Mouse (Mus musculus) MEL (cell line): Measurements from ENCODE around the gene Gm5294. TPM values are rescaled to one million over a fixed set of nuclear protein-coding genes. Genes with fewer than 3 reads are reported as not detected.

Experiments
- DNase-seq: peaks from one replicate; pipeline ENCODE4 v3.0.0; 2011; ENCODE audit warnings: low read depth, low spot score
- H3K27ac ChIP-seq: 2 replicates; pipeline ENCODE4 v1.5.1; 2012; ENCODE audit warnings: low read depth, mild to moderate bottlenecking, control low read depth, low read length, moderate library complexity; ENCODE audit not compliant: control insufficient read depth
- H3K27me3 ChIP-seq, 2 experiments: fragments of 150-350 bp in 1 of 2; sonication (generic) in 1 of 2; 2 replicates each; pipeline ENCODE4 v1.6.1; 2012; ENCODE audit warnings: low read length in 2 of 2, mild to moderate bottlenecking in 2 of 2, improper control_type of control experiment in 1 of 2, moderate library complexity in 1 of 2; ENCODE audit not compliant: insufficient read depth in 2 of 2, control insufficient read depth in 1 of 2
- H3K36me3 ChIP-seq, 2 experiments: 2 replicates each; pipeline ENCODE4 v1.6.1; 2012 to 2014; ENCODE audit warnings: low read length in 2 of 2, improper control_type of control experiment in 1 of 2, inconsistent platforms in 1 of 2, mild to moderate bottlenecking in 1 of 2; ENCODE audit not compliant: insufficient read depth in 2 of 2, control insufficient read depth in 1 of 2
- H3K4me1 ChIP-seq, 2 experiments: fragments of 150-350 bp in 1 of 2; sonication (generic) in 1 of 2; 2 replicates each; pipeline ENCODE4 v1.6.1; 2012; ENCODE audit warnings: low read length in 2 of 2, improper control_type of control experiment in 1 of 2, mild to moderate bottlenecking in 1 of 2; ENCODE audit not compliant: insufficient read depth in 2 of 2, control insufficient read depth in 1 of 2
- H3K4me3 ChIP-seq, 2 experiments: fragments of 150-350 bp in 1 of 2; sonication (generic) in 1 of 2; 2 replicates each; pipeline ENCODE4 v1.5.1; 2012; ENCODE audit warnings: low read depth in 2 of 2, low read length in 2 of 2, mild to moderate bottlenecking in 2 of 2, moderate library complexity in 2 of 2, control low read depth in 1 of 2, improper control_type of control experiment in 1 of 2; ENCODE audit not compliant: control insufficient read depth in 1 of 2, insufficient read depth in 1 of 2
- H3K79me2 ChIP-seq: 2 replicates; pipeline ENCODE4 v1.6.1; 2012; ENCODE audit warnings: mild to moderate bottlenecking, low read length, moderate library complexity; ENCODE audit not compliant: control insufficient read depth, poor library complexity, insufficient read depth
- H3K9ac ChIP-seq: 2 replicates; pipeline ENCODE4 v1.6.1; 2012; ENCODE audit warnings: low read depth, mild to moderate bottlenecking, control low read depth, low read length, moderate library complexity; ENCODE audit not compliant: control insufficient read depth, poor library complexity, severe bottlenecking
- H3K9me3 ChIP-seq: fragments of 150-350 bp; sonication (generic); replicated peaks from 2 replicates; pipeline ENCODE4 v1.6.1; 2012; ENCODE audit warnings: mild to moderate bottlenecking, low read length, improper control_type of control experiment, moderate library complexity; ENCODE audit not compliant: insufficient read depth
- CTCF ChIP-seq, 3 experiments: IDR thresholded peaks in 2 of 3; conservative IDR thresholded peaks in 1 of 3; 2 replicates each; pipeline ENCODE4 v1.5.1; 2011 to 2012; ENCODE audit warnings: low read length in 3 of 3, low read depth in 2 of 3, mild to moderate bottlenecking in 2 of 3, improper control_type of control experiment in 1 of 3, inconsistent platforms in 1 of 3, mixed read lengths in 1 of 3, moderate library complexity in 1 of 3; ENCODE audit not compliant: control insufficient read depth in 1 of 3, insufficient read depth in 1 of 3, poor library complexity in 1 of 3, severe bottlenecking in 1 of 3
- ETS1 ChIP-seq: IDR thresholded peaks from 2 replicates; pipeline ENCODE4 v1.6.1; 2012; ENCODE audit warnings: low read depth, mild to moderate bottlenecking, inconsistent platforms, low read length, improper control_type of control experiment, moderate library complexity
- GABPA ChIP-seq: IDR thresholded peaks from 2 replicates; pipeline ENCODE4 v1.6.1; 2012; ENCODE audit warnings: low read depth, mild to moderate bottlenecking, inconsistent platforms, low read length, improper control_type of control experiment, moderate library complexity
- GATA1 ChIP-seq: IDR thresholded peaks from 2 replicates; pipeline ENCODE4 v1.6.1; 2011; ENCODE audit warnings: low read depth, low read length, improper control_type of control experiment
- HCFC1 ChIP-seq: IDR thresholded peaks from 2 replicates; pipeline ENCODE4 v1.6.1; 2012; ENCODE audit warnings: low read depth, mild to moderate bottlenecking, inconsistent platforms, low read length, improper control_type of control experiment, moderate library complexity
- JUND ChIP-seq: IDR thresholded peaks from 2 replicates; pipeline ENCODE4 v1.6.1; 2011; ENCODE audit warnings: low read depth, mild to moderate bottlenecking, improper control_type of control experiment, low read length
- KAT2A ChIP-seq: conservative IDR thresholded peaks from 2 replicates; pipeline ENCODE4 v1.6.1; 2012; ENCODE audit warnings: low read depth, low read length, improper control_type of control experiment, inconsistent platforms
- MAFK ChIP-seq: IDR thresholded peaks from 2 replicates; pipeline ENCODE4 v1.6.1; 2011; ENCODE audit warnings: low read depth, mild to moderate bottlenecking, low read length, improper control_type of control experiment, borderline replicate concordance
- MAX ChIP-seq: IDR thresholded peaks from 2 replicates; pipeline ENCODE4 v1.6.1; 2011; ENCODE audit warnings: low read length, improper control_type of control experiment
- MAZ ChIP-seq: IDR thresholded peaks from 2 replicates; pipeline ENCODE4 v1.6.1; 2012; ENCODE audit warnings: low read depth, mild to moderate bottlenecking, inconsistent platforms, low read length, improper control_type of control experiment
- POLR2A ChIP-seq, 2 experiments: IDR thresholded peaks; 2 replicates each; pipeline ENCODE4 v1.6.1; 2011 to 2012; ENCODE audit warnings: low read length in 2 of 2, mild to moderate bottlenecking in 2 of 2, control low read depth in 1 of 2, improper control_type of control experiment in 1 of 2, low read depth in 1 of 2, moderate library complexity in 1 of 2; ENCODE audit not compliant: control insufficient read depth in 1 of 2, insufficient read depth in 1 of 2, poor library complexity in 1 of 2
- POLR2AphosphoS2 ChIP-seq: IDR thresholded peaks from 2 replicates; pipeline ENCODE4 v1.6.1; 2011; ENCODE audit warnings: low read length, improper control_type of control experiment
- POLR2AphosphoS5 ChIP-seq: IDR thresholded peaks from 2 replicates; pipeline ENCODE4 v1.6.1; 2012; ENCODE audit warnings: low read depth, borderline replicate concordance, mild to moderate bottlenecking, inconsistent platforms, low read length, moderate library complexity, mixed read lengths
- RAD21 ChIP-seq: IDR thresholded peaks from 2 replicates; pipeline ENCODE4 v1.6.1; 2011; ENCODE audit warnings: mild to moderate bottlenecking, low read depth, low read length, improper control_type of control experiment
- SMC3 ChIP-seq: IDR thresholded peaks from 2 replicates; pipeline ENCODE4 v1.6.1; 2011; ENCODE audit warnings: low read depth, low read length, improper control_type of control experiment
- TBP ChIP-seq: IDR thresholded peaks from 2 replicates; pipeline ENCODE4 v1.8.0; 2011; ENCODE audit warnings: low read depth, low read length, improper control_type of control experiment
- TCF12 ChIP-seq: IDR thresholded peaks from 2 replicates; pipeline ENCODE4 v1.6.1; 2014; ENCODE audit warnings: low read depth, mild to moderate bottlenecking, inconsistent platforms, low read length, improper control_type of control experiment, moderate library complexity
- UBTF ChIP-seq: IDR thresholded peaks from 2 replicates; pipeline ENCODE4 v1.6.1; 2012; ENCODE audit warnings: low read depth, mild to moderate bottlenecking, inconsistent platforms, low read length, improper control_type of control experiment, moderate library complexity, borderline replicate concordance; ENCODE audit not compliant: insufficient read depth
- USF1 ChIP-seq: IDR thresholded peaks from 2 replicates; pipeline ENCODE4 v1.6.1; 2014; ENCODE audit warnings: low read depth, mild to moderate bottlenecking, inconsistent platforms, low read length, improper control_type of control experiment, moderate library complexity
- ZKSCAN1 ChIP-seq: IDR thresholded peaks from 2 replicates; pipeline ENCODE4 v1.6.1; 2012; ENCODE audit warnings: low read depth, mild to moderate bottlenecking, inconsistent platforms, low read length, improper control_type of control experiment, moderate library complexity
- ZMIZ1 ChIP-seq: IDR thresholded peaks from 2 replicates; pipeline ENCODE4 v1.6.1; 2012; ENCODE audit warnings: low read depth, mild to moderate bottlenecking, inconsistent platforms, low read length, improper control_type of control experiment, moderate library complexity
- polyA plus RNA-seq, 2 experiments: library from polyadenylated mRNA; stranded (reverse) in 1 of 2; unstranded in 1 of 2; fragments of >175 nt in 1 of 2; fragments of >200 nt in 1 of 2; gene quantifications; 2 replicates each; pipeline versions ENCODE4 v1.2.1 to v1.2.4; 2012; ENCODE audit warnings: low replicate concordance in 2 of 2, low read depth in 1 of 2; ENCODE audit not compliant: insufficient read length in 2 of 2, insufficient read depth in 1 of 2, missing spikeins in 1 of 2
- total RNA-seq: library from RNA; depleted of rRNA; stranded (reverse); fragments of 300-350 nt; gene quantifications from 2 replicates; pipeline ENCODE4 v1.2.3, GENCODE M21; 2012

Gm5294 gene
- total and polyA plus RNA-seq, 3 experiments, result not detected

- Histone ChIP-seq H3K27ac (no peak overlapping the region), H3K27me3 (no peaks in the 10 kb centered on the region), H3K4me1 (no peaks in the 10 kb centered on the region), H3K9me3 (no peaks in the 10 kb centered on the region), H3K36me3 (no peaks in the 10 kb centered on the region), H3K79me2 (no peaks in the 10 kb centered on the region), H3K4me3 (no peak overlapping the region), H3K9ac (no peak overlapping the region)
- no peak for TF ChIP-seq GATA1
- no peak for TF ChIP-seq GABPA
- no peak for TF ChIP-seq POLR2A (IDR thresholded peaks at IDR 0.05; ENCODE audit: control insufficient read depth in 1 of 2, insufficient read depth in 1 of 2, low read depth in 1 of 2, low read length in 2 of 2, poor library complexity in 1 of 2)
- no peak for TF ChIP-seq TBP
- no peak for TF ChIP-seq MAZ
- no peak for TF ChIP-seq HCFC1
- TF ChIP-seq JUND, result no peak
- no peak for TF ChIP-seq POLR2AphosphoS2
- TF ChIP-seq SMC3, result no peak
- no peak for TF ChIP-seq ZKSCAN1
- TF ChIP-seq MAFK, result no peak
- no peak for TF ChIP-seq ETS1
- TF ChIP-seq TCF12, result no peak
- TF ChIP-seq RAD21, result no peak
- no peak for TF ChIP-seq CTCF (IDR thresholded peaks at IDR 0.05 in 2 of 3, conservative IDR thresholded peaks at IDR 0.05 in 1 of 3; ENCODE audit: control insufficient read depth in 1 of 3, insufficient read depth in 1 of 3, low read depth in 2 of 3, low read length in 3 of 3, poor library complexity in 1 of 3, severe bottlenecking in 1 of 3)
- TF ChIP-seq KAT2A, result no peak
- TF ChIP-seq ZMIZ1, result no peak
- no peak for TF ChIP-seq MAX
- DNase-seq, result no peak
Measured at GRCm38 (mm10) chr5:138776346-138776745, 43.5 kb upstream of the Gm5294 start.

GRCm38 (mm10) chr5:138778731-138779463 lies 41.0 kb upstream of the Gm5294 start:
- H3K9ac ChIP-seq, result no peak overlapping the region
- no peak for DNase-seq

More at GRCm38 (mm10) chr5:138778731-138779463, 41.0 kb upstream of the Gm5294 start:
- Histone ChIP-seq H3K27ac (no peak overlapping the region), H3K4me1 (no peaks in the 10 kb centered on the region), H3K79me2 (no peaks in the 10 kb centered on the region), H3K9me3 (no peaks in the 10 kb centered on the region), H3K36me3 (no peaks in the 10 kb centered on the region), H3K4me3 (no peak overlapping the region), H3K27me3 (no peaks in the 10 kb centered on the region)
- no peak for TF ChIP-seq UBTF
- TF ChIP-seq ETS1, result no peak
- no peak for TF ChIP-seq GATA1
- TF ChIP-seq MAFK, result no peak
- TF ChIP-seq SMC3, result no peak
- TF ChIP-seq POLR2AphosphoS5, result no peak
- no peak for TF ChIP-seq USF1
